ENCODE assay signal across 21 mouse cellular contexts in the genomic region with DNA sequence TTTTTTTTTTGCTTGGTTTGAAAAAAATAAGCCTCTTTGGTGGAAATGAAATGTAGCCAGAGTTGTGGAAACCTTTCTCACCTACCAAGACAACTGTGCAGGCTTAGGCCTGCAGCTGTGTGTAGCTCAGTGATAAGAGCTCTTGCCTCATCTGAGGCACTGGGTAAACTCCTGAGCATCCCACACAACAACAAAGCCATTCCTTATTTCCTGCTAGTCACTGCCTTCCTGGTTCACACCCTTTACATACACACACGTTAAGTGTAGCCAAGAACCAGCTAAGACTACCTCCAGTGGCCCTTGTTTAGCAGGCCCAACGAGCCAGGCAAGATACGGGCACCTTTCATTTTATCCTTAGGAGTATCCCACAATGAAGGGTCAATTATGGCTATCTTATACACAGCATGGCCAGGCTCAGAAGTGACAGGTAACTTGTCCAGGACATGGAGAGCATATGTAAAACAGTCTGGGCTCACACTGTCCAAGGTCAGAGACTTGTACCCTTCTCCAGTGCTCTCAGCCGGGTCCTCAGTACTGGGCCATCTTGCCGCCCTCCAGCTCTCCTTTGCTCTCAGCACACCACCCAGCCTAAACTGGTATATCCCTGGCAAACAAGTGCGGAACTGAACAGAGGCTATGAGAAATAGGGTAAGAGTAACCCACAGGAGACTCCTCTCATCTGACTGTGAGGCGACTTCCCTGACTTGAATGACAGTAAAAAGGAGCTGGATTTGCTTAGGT. TPM values are rescaled to one million over a fixed set of nuclear protein-coding genes. Genes with fewer than 3 reads are reported as not detected.
DNase-seq lines count a peak whose midpoint lies in the region; ATAC-seq and TF ChIP-seq lines count a peak whose summit lies in the region.
"Had no signal": no experiment of that assay in that cellular context is flagged by ENCODE, and none has a peak within 500 bp of the region (broad histone marks: within the 10 kb centered on the region; RNA-seq: fewer than 3 reads in every experiment).

No protein-coding gene starts in this region.

- 76% methylated on average over 7 of the region's 7 CpGs for WGBS in liver, embryonic 12.5 days (ENCODE audit: insufficient replicate concordance)
- whole genome bisulfite sequencing in liver, postnatal 0 days (ENCODE audit: insufficient replicate concordance) = 85% methylated on average over 7 of the region's 7 CpGs
- 80% methylated on average over 7 of the region's 7 CpGs for WGBS in stomach, postnatal 0 days

- no peaks in the 10 kb centered on the region for H3K27me3 ChIP-seq in liver, embryonic 12.5 days (replicated peaks)
- H3K27me3 ChIP-seq in liver, postnatal 0 days (ENCODE audit: insufficient read depth, low read length) = no peaks in the 10 kb centered on the region
- no peaks in the 10 kb centered on the region for H3K27me3 ChIP-seq in stomach, postnatal 0 days (ENCODE audit: control insufficient read depth, insufficient read depth, low read length)
- H3K27me3 ChIP-seq: forebrain, embryonic 15.5 days; heart, embryonic 15.5 days; Patski had no signal

- H3K36me3 ChIP-seq in liver, embryonic 12.5 days = peaks cover 94% of the 10 kb centered on the region
- peaks cover 46% of the 10 kb centered on the region for H3K36me3 ChIP-seq in liver, postnatal 0 days (replicated peaks; ENCODE audit: insufficient read depth, low read length)
- H3K36me3 ChIP-seq in stomach, postnatal 0 days (ENCODE audit: control insufficient read depth, insufficient read depth, low read length) = no peaks in the 10 kb centered on the region; the same call in 1 of the 2 replicates

- DNase-seq in heart, adult 11 months = peak; percentile 80
- no peak for DNase-seq in heart, postnatal 36 days
- no peak for DNase-seq in liver, postnatal 0 days
- peak; percentile 19 for DNase-seq in testis, postnatal 10 days (ENCODE audit: low spot score)
- no peak for DNase-seq in testis, postnatal 14 days (ENCODE audit: low spot score)
- DNase-seq in stomach, postnatal 0 days (ENCODE audit: low spot score) = peak; percentile 49
- DNase-seq in layer of hippocampus, adult 18-20 months (ENCODE audit: low spot score in 2 of 2) = no peak
- DNase-seq: adrenal gland, adult 8-10 months; adrenal gland, postnatal 36 days; cerebellum, postnatal 10 days; gastrocnemius, postnatal 36 days; heart, adult 18-20 months; heart, postnatal 14 days had no signal

- TF ChIP-seq EP300 in liver, postnatal 0 days (IDR thresholded peaks at IDR 0.05; ENCODE audit: low read depth) = no peak
- TF ChIP-seq EP300 in stomach, postnatal 0 days (optimal IDR thresholded peaks at IDR 0.05) = peak; percentile 57

- peaks cover 14% of the 10 kb centered on the region for H3K4me1 ChIP-seq in liver, embryonic 12.5 days
- H3K4me1 ChIP-seq in liver, postnatal 0 days (ENCODE audit: insufficient read depth) = no peaks in the 10 kb centered on the region
- H3K4me1 ChIP-seq in stomach, postnatal 0 days (replicated peaks; ENCODE audit: control insufficient read depth, insufficient read depth) = no peaks in the 10 kb centered on the region
- H3K4me1 ChIP-seq: forebrain, embryonic 15.5 days; heart, embryonic 15.5 days; hindbrain, embryonic 10.5 days had no signal

- no peak overlapping the region for H3K4me2 ChIP-seq in liver, embryonic 12.5 days
- H3K4me2 ChIP-seq in liver, postnatal 0 days (ENCODE audit: low read depth, low read length) = no peak overlapping the region
- H3K4me2 ChIP-seq in stomach, postnatal 0 days (replicated peaks; ENCODE audit: low read depth) = no peak overlapping the region
- H3K4me2 ChIP-seq: forebrain, embryonic 15.5 days; heart, embryonic 11.5 days; heart, embryonic 15.5 days; hindbrain, embryonic 14.5 days had no signal

- H3K27ac ChIP-seq in liver, embryonic 12.5 days = no peak overlapping the region
- H3K27ac ChIP-seq in liver, postnatal 0 days (ENCODE audit: low read depth) = no peak overlapping the region
- peak overlapping the region; percentile 81 for H3K27ac ChIP-seq in stomach, postnatal 0 days (replicated peaks)
- H3K27ac ChIP-seq: embryonic facial prominence, embryonic 10.5 days; forebrain, embryonic 15.5 days; heart, embryonic 15.5 days; hindbrain, embryonic 10.5 days; hindbrain, embryonic 14.5 days had no signal

- H3K9ac ChIP-seq in liver, embryonic 12.5 days = no peak overlapping the region
- no peak overlapping the region for H3K9ac ChIP-seq in liver, postnatal 0 days (replicated peaks)
- H3K9ac ChIP-seq in stomach, postnatal 0 days (ENCODE audit: low read length) = no peak overlapping the region
- H3K9ac ChIP-seq: forebrain, embryonic 15.5 days; heart, embryonic 15.5 days; hindbrain, embryonic 14.5 days had no signal

- TF ChIP-seq CTCF in liver, postnatal 0 days (IDR thresholded peaks at IDR 0.05; ENCODE audit: low read depth) = no peak
- no peak for TF ChIP-seq CTCF in stomach, postnatal 0 days (IDR thresholded peaks at IDR 0.05; ENCODE audit: low read depth)

- no peak overlapping the region for H3K4me3 ChIP-seq in liver, embryonic 12.5 days
- no peak overlapping the region for H3K4me3 ChIP-seq in liver, postnatal 0 days (ENCODE audit: low read depth, low read length)
- H3K4me3 ChIP-seq in stomach, postnatal 0 days (ENCODE audit: low read depth, low read length) = no peak overlapping the region
- H3K4me3 ChIP-seq: embryonic facial prominence, embryonic 10.5 days; forebrain, embryonic 15.5 days; heart, embryonic 15.5 days; hindbrain, embryonic 10.5 days had no signal

- H3K9me3 ChIP-seq in liver, embryonic 12.5 days (replicated peaks) = no peaks in the 10 kb centered on the region
- no peaks in the 10 kb centered on the region for H3K9me3 ChIP-seq in liver, postnatal 0 days (ENCODE audit: low read length)
- no peaks in the 10 kb centered on the region for H3K9me3 ChIP-seq in stomach, postnatal 0 days (ENCODE audit: control insufficient read depth, low read length)
- H3K9me3 ChIP-seq: embryonic facial prominence, embryonic 10.5 days; forebrain, embryonic 15.5 days; heart, embryonic 15.5 days; hindbrain, embryonic 10.5 days had no signal

- peak; percentile 41; the same call in 1 of the 2 replicates for ATAC-seq in liver, embryonic 12.5 days
- ATAC-seq in liver, postnatal 0 days = no peak
- ATAC-seq in stomach, postnatal 0 days (ENCODE audit: low FRiP score, low TSS enrichment) = peak; percentile 93
- ATAC-seq: forebrain, embryonic 15.5 days; Patski had no signal

- intact Hi-C loops in heart, postnatal 36 days (cut with DNase I) = no loop called here

RNA-seq across cellular contexts. Expression of a gene that starts 13.1 kb away (rescaled TPM):
- 10 to 100 TPM; 11.7 to 12.8 TPM for total RNA-seq in heart, postnatal 36 days (2021)
- polyA plus RNA-seq in liver, embryonic 12.5 days (2016; fragmentation: Nextera tagmentation; extraction: Ambion mirVana) = 1.4 and 2.2 TPM in 2 replicates
- polyA plus RNA-seq in liver, postnatal 0 days (2015; fragmentation: Nextera tagmentation; extraction: Ambion mirVana) = 1.5 and 1.8 TPM in 2 replicates
- 2.7 and 3.1 TPM in 2 replicates for polyA plus RNA-seq in stomach, postnatal 0 days (2015; fragmentation: Nextera tagmentation; extraction: Ambion mirVana)
- 10 to 100 TPM; 62.3 to 62.5 TPM for total RNA-seq in layer of hippocampus, adult 18-20 months (2021)

RNA-seq across cellular contexts. Expression of a gene that starts 28.0 kb away (rescaled TPM):
- total RNA-seq in heart, postnatal 36 days (2021) = under 1 TPM; 0.73 to 0.86 TPM
- 43.0 and 43.2 TPM in 2 replicates for polyA plus RNA-seq in liver, embryonic 12.5 days (2016; fragmentation: Nextera tagmentation; extraction: Ambion mirVana)
- 6.0 and 6.4 TPM in 2 replicates for polyA plus RNA-seq in liver, postnatal 0 days (2015; fragmentation: Nextera tagmentation; extraction: Ambion mirVana)
- polyA plus RNA-seq in stomach, postnatal 0 days (2015; fragmentation: Nextera tagmentation; extraction: Ambion mirVana) = 8.6 and 9.7 TPM in 2 replicates
- total RNA-seq in layer of hippocampus, adult 18-20 months (2021) = 1 to 10 TPM; 4.0 to 4.7 TPM

RNA-seq across cellular contexts. Expression of a gene that starts 56.2 kb away (rescaled TPM):
- total RNA-seq in heart, postnatal 36 days (2021) = 10 to 100 TPM; 67.0 to 76.8 TPM
- 139 and 143 TPM in 2 replicates for polyA plus RNA-seq in liver, embryonic 12.5 days (2016; fragmentation: Nextera tagmentation; extraction: Ambion mirVana)
- polyA plus RNA-seq in liver, postnatal 0 days (2015; fragmentation: Nextera tagmentation; extraction: Ambion mirVana) = 57.6 and 59.0 TPM in 2 replicates
- polyA plus RNA-seq in stomach, postnatal 0 days (2015; fragmentation: Nextera tagmentation; extraction: Ambion mirVana) = 13.3 and 13.7 TPM in 2 replicates
- 10 to 100 TPM; 62.5 to 70.2 TPM for total RNA-seq in layer of hippocampus, adult 18-20 months (2021)

Comparison
In these comparisons a context has a peak if more than half of its experiments do, and no peak if none do; other contexts are left out.
1. DNase-seq: peak in heart, adult 11 months (single experiment), testis, postnatal 10 days (single experiment) and stomach, postnatal 0 days (single experiment); none in heart, postnatal 36 days (0 of 2), liver, postnatal 0 days (single experiment), testis, postnatal 14 days (single experiment) and layer of hippocampus, adult 18-20 months (0 of 2).